Mouse (Mus musculus): Measurements from ENCODE around the gene Gm9887.

DNA sequence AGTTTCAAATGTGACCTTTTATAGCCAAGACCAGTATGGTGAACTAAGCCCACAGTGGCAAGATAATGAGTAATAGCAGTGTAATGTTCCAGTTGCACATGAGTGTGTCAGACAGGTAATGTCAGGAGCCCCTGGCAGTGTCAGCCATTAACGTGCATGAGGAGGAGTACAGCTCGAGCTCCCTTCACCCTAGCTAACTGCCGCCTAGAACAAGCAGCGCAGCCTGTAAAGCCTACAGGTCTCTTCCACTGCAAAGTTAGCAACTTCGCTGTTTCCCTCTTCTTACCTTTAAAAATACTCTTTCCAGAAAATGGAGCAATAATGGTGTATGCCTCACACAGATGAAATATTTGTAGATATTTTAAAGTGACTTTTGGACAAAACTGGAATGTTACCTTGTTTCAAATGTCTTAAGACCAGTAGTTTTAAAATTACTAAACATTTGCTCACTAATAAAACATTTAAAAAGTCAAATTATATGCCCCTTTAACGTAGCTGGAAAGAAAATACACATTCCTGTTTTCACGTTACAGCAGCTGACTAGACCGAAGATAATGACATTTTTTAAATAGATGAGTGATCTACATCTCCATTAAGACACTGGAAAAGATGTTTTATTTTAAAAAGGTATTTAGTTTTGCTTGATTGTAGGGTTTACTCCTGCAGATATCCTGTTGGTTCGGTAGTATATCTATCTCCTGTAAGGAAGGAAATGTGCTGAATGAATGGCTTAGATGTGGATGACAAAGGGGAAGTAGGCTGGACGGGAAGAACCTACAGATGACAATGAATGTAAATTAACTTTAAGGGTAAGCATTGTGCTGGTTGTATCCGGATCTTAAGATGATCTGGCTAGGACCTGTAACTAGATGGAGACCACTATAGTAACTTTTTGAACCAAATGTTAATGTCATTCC lies 1.9 kb upstream of the Gm9887 start:
- TF ChIP-seq CTCF (conservative IDR thresholded peaks at IDR 0.05; ENCODE audit: low read length) (no peak), NANOG (IDR thresholded peaks at IDR 0.05; ENCODE audit: borderline replicate concordance, low read length) (no peak)

Data from E14TG2a.4 (cell line).